Comparison of ENCODE assay signal across 25 mouse cellular contexts in genomic region chr10:97248522-97248921, GRCm38 (mm10).
"Had no signal": no experiment of that assay in that cellular context is flagged by ENCODE, and none has a peak within 500 bp of the region (broad histone marks: within the 10 kb centered on the region; RNA-seq: fewer than 3 reads in every experiment).

No protein-coding gene starts in this region.

- H3K9ac ChIP-seq: heart, embryonic 12.5 days; hindbrain, embryonic 12.5 days; hindbrain, embryonic 14.5 days; limb, embryonic 12.5 days; liver, embryonic 13.5 days; liver, embryonic 15.5 days had no signal

- H3K27me3 ChIP-seq: heart, embryonic 12.5 days; hindbrain, embryonic 12.5 days; limb, embryonic 12.5 days; liver, embryonic 13.5 days; liver, embryonic 15.5 days had no signal

- H3K4me1 ChIP-seq: heart, embryonic 10.5 days; heart, embryonic 12.5 days; hindbrain, embryonic 12.5 days; limb, embryonic 10.5 days; limb, embryonic 12.5 days; liver, embryonic 13.5 days; liver, embryonic 15.5 days had no signal

- H3K4me3 ChIP-seq: gastrocnemius, adult 2 months; heart, embryonic 10.5 days; heart, embryonic 12.5 days; hindbrain, embryonic 10.5 days; hindbrain, embryonic 12.5 days; limb, embryonic 10.5 days; limb, embryonic 12.5 days; liver, embryonic 13.5 days; liver, embryonic 15.5 days had no signal

- DNase-seq: gastrocnemius, adult 2 months; gastrocnemius, postnatal 10 days; gastrocnemius, postnatal 25 days; heart, adult 18-20 months; heart, postnatal 10 days; heart, postnatal 4 days; kidney, adult 18-20 months; kidney, adult 8-10 months; kidney, postnatal 10 days; kidney, postnatal 25 days; kidney, postnatal 4 days; layer of hippocampus, adult 9-11 months; layer of hippocampus, postnatal 36 days; liver; liver, embryonic 13.5 days had no signal

- H3K27ac ChIP-seq: gastrocnemius, adult 2 months; heart, embryonic 10.5 days; hindbrain, embryonic 10.5 days; hindbrain, embryonic 12.5 days; hindbrain, embryonic 14.5 days; limb, embryonic 10.5 days; limb, embryonic 12.5 days; liver, embryonic 13.5 days; liver, embryonic 15.5 days had no signal

- H3K9me3 ChIP-seq: heart, embryonic 10.5 days; heart, embryonic 12.5 days; hindbrain, embryonic 10.5 days; hindbrain, embryonic 12.5 days; limb, embryonic 10.5 days; limb, embryonic 12.5 days; liver, embryonic 13.5 days; liver, embryonic 15.5 days had no signal

- H3K36me3 ChIP-seq: heart, embryonic 10.5 days; heart, embryonic 12.5 days; hindbrain, embryonic 10.5 days; hindbrain, embryonic 12.5 days; limb, embryonic 10.5 days; limb, embryonic 12.5 days; liver, embryonic 13.5 days; liver, embryonic 15.5 days had no signal

- ATAC-seq: hindbrain, embryonic 16.5 days; inflammation-experienced regulatory T-cells, adult 6 months had no signal

- H3K4me2 ChIP-seq: heart, embryonic 12.5 days; hindbrain, embryonic 12.5 days; hindbrain, embryonic 14.5 days; limb, embryonic 12.5 days; liver, embryonic 13.5 days; liver, embryonic 15.5 days had no signal
